Mouse (Mus musculus): ENCODE measurements at regions not wholly inside any gene's neighbourhood (a gene's known extent, or its start where the extent isn't known, plus 50 kb on each side); places are given as distances from the start of the nearest gene placed in this dataset.

GRCm38 (mm10) chr10:125833989-125834388 is 132.0 kb upstream of the Lrig3 start:
- TF ChIP-seq GATA1 (IDR thresholded peaks at IDR 0.05; ENCODE audit: borderline replicate concordance, low read length) (no peak), CTCF (IDR thresholded peaks at IDR 0.05; ENCODE audit: low read depth, low read length) (no peak), POLR2AphosphoS5 (IDR thresholded peaks at IDR 0.05; ENCODE audit: insufficient replicate concordance, low read depth, low read length) (no peak), TAL1 (conservative IDR thresholded peaks at IDR 0.05; ENCODE audit: low read depth, low read length) (no peak), GATA2 (IDR thresholded peaks at IDR 0.05; ENCODE audit: borderline replicate concordance, low read depth, low read length) (no peak)
